Mouse (Mus musculus) kidney, embryonic 15.5 days (tissue): ENCODE measurements around the gene Gatb. TPM values are rescaled to one million over a fixed set of nuclear protein-coding genes. Genes with fewer than 3 reads are reported as not detected.

ENCODE experiments used
- ATAC-seq: fragments of 200-750 bp; cut with Nextera tagmentation; replicated peaks from 2 replicates; pipeline ENCODE4 v1.8.0; 2017; ENCODE audit warnings: moderate TSS enrichment; ENCODE audit not compliant: low FRiP score
- H3K27ac ChIP-seq: fragments of 300-500 bp; sonication (generic); 2 replicates; pipeline ENCODE4 v1.5.1; 2015; ENCODE audit warnings: mild to moderate bottlenecking, inconsistent platforms
- H3K27me3 ChIP-seq: fragments of 300-500 bp; sonication (generic); 2 replicates; pipeline ENCODE4 v1.6.1; 2015; ENCODE audit warnings: inconsistent platforms
- H3K36me3 ChIP-seq: fragments of 300-500 bp; sonication (generic); 2 replicates; pipeline ENCODE4 v1.6.1; 2015; ENCODE audit warnings: inconsistent platforms
- H3K4me1 ChIP-seq: fragments of 300-500 bp; sonication (generic); 2 replicates; pipeline ENCODE4 v1.6.1; 2015; ENCODE audit warnings: inconsistent platforms
- H3K4me2 ChIP-seq: fragments of 300-500 bp; sonication (generic); 2 replicates; pipeline ENCODE4 v1.6.1; 2015; ENCODE audit warnings: moderate library complexity, mild to moderate bottlenecking, inconsistent platforms
- H3K4me3 ChIP-seq: fragments of 300-500 bp; sonication (generic); replicated peaks from 2 replicates; pipeline ENCODE4 v1.5.1; 2015; ENCODE audit warnings: mild to moderate bottlenecking, inconsistent platforms
- H3K9ac ChIP-seq: fragments of 300-500 bp; sonication (generic); 2 replicates; pipeline ENCODE4 v1.6.1; 2015; ENCODE audit warnings: mild to moderate bottlenecking, inconsistent platforms
- H3K9me3 ChIP-seq: fragments of 300-500 bp; sonication (generic); replicated peaks from 2 replicates; pipeline ENCODE4 v1.6.1; 2016; ENCODE audit warnings: inconsistent platforms
- WGBS: fragments of 180-500 bp; shearing (Covaris S2); methylation state at CpG from one replicate; pipeline ENCODE4 v1.1.7; 2015; ENCODE audit warnings: mixed read lengths; 5-methylcytosine and 5-hydroxymethylcytosine counted together
- polyA plus RNA-seq: library from polyadenylated mRNA; unstranded; fragments of >200 nt; fragmentation: Nextera tagmentation; extraction: Ambion mirVana; gene quantifications from 2 replicates; pipeline ENCODE4 v1.2.1, GENCODE M21; 2015

Gatb gene
- polyA plus RNA-seq, 1 experiment from 2014 or later: 28.2 TPM

GRCm38 (mm10) chr3:85635591-85635990, 61.7 kb downstream of the Gatb start:
- no peak for ATAC-seq

GRCm38 (mm10) chr3:85636716-85637447, 63.0 kb downstream of the Gatb start:
- peaks cover 11% of the 10 kb centered on the region; the same call in 1 of the 2 replicates for H3K4me1 ChIP-seq
- no peak overlapping the region for H3K9ac ChIP-seq
- 90% methylated on average over 5 of the region's 5 CpGs for WGBS
- no peak overlapping the region for H3K4me2 ChIP-seq
- H3K9me3 ChIP-seq: no peaks in the 10 kb centered on the region
- no peak for ATAC-seq
- H3K27me3 ChIP-seq: no peaks in the 10 kb centered on the region
- H3K36me3 ChIP-seq: no peaks in the 10 kb centered on the region
- H3K4me3 ChIP-seq: no peak overlapping the region
- no peak overlapping the region for H3K27ac ChIP-seq

More at GRCm38 (mm10) chr3:85635591-85635990, 61.7 kb downstream of the Gatb start:
- WGBS: 91% methylated on average over 2 of the region's 2 CpGs
- Histone ChIP-seq H3K9ac (no peak overlapping the region), H3K27ac (no peak overlapping the region), H3K4me3 (no peak overlapping the region), H3K4me2 (no peak overlapping the region), H3K4me1 (peaks cover 11% of the 10 kb centered on the region; the same call in 1 of the 2 replicates), H3K36me3 (no peaks in the 10 kb centered on the region), H3K9me3 (no peaks in the 10 kb centered on the region), H3K27me3 (no peaks in the 10 kb centered on the region)

GRCm38 (mm10) chr3:85641751-85642150, 67.8 kb downstream of the Gatb start:
- Histone ChIP-seq H3K4me3 (no peak overlapping the region), H3K4me2 (no peak overlapping the region), H3K4me1 (no peaks in the 10 kb centered on the region), H3K27me3 (no peaks in the 10 kb centered on the region), H3K27ac (no peak overlapping the region), H3K36me3 (no peaks in the 10 kb centered on the region), H3K9ac (no peak overlapping the region), H3K9me3 (no peaks in the 10 kb centered on the region)
- 77% methylated on average over 3 of the region's 3 CpGs for WGBS
- ATAC-seq: no peak

- H3K4me1 ChIP-seq: no peaks in the 10 kb centered on the region
- no peak overlapping the region for H3K4me3 ChIP-seq
- H3K36me3 ChIP-seq: no peaks in the 10 kb centered on the region
- 88% methylated on average over 3 of the region's 3 CpGs for WGBS
- ATAC-seq: no peak
- H3K4me2 ChIP-seq: no peak overlapping the region
- H3K27ac ChIP-seq: no peak overlapping the region
- H3K9ac ChIP-seq: no peak overlapping the region
- H3K9me3 ChIP-seq: no peaks in the 10 kb centered on the region
- H3K27me3 ChIP-seq: no peaks in the 10 kb centered on the region
These were observed 70.9 kb downstream of the Gatb start for GRCm38 (mm10) chr3:85644814-85645213.

GRCm38 (mm10) chr3:85645517-85646004, 71.6 kb downstream of the Gatb start:
- no peak overlapping the region for H3K9ac ChIP-seq
- H3K9me3 ChIP-seq: no peaks in the 10 kb centered on the region
- no peak overlapping the region for H3K27ac ChIP-seq
- 77% methylated on average over 7 of the region's 7 CpGs for WGBS
- H3K36me3 ChIP-seq: no peaks in the 10 kb centered on the region
- no peak for ATAC-seq
- no peak overlapping the region for H3K4me3 ChIP-seq
- no peaks in the 10 kb centered on the region for H3K4me1 ChIP-seq
- H3K4me2 ChIP-seq: no peak overlapping the region
- H3K27me3 ChIP-seq: no peaks in the 10 kb centered on the region

- H3K4me2 ChIP-seq: no peak overlapping the region
- H3K4me3 ChIP-seq: no peak overlapping the region
- H3K27me3 ChIP-seq: no peaks in the 10 kb centered on the region
- no peak for ATAC-seq
- H3K27ac ChIP-seq: no peak overlapping the region
- 0 out of 2 replicates have a peak, but pooled peaks cover 4% of the 10 kb centered on the region for H3K36me3 ChIP-seq
- 89% methylated on average over 4 of the region's 4 CpGs for WGBS
- no peaks in the 10 kb centered on the region for H3K9me3 ChIP-seq
- H3K4me1 ChIP-seq: no peaks in the 10 kb centered on the region
- no peak overlapping the region for H3K9ac ChIP-seq
These were observed 75.3 kb downstream of the Gatb start for GRCm38 (mm10) chr3:85649176-85649575.

- H3K4me1 ChIP-seq: no peaks in the 10 kb centered on the region
- no peak overlapping the region for H3K4me3 ChIP-seq
- 0 out of 2 replicates have a peak, but pooled peaks cover 8% of the 10 kb centered on the region for H3K36me3 ChIP-seq
- no peak overlapping the region for H3K9ac ChIP-seq
- H3K27me3 ChIP-seq: no peaks in the 10 kb centered on the region
- no peak for ATAC-seq
- WGBS: 72% methylated on average over 4 of the region's 4 CpGs
- H3K9me3 ChIP-seq: no peaks in the 10 kb centered on the region
- no peak overlapping the region for H3K4me2 ChIP-seq
- no peak overlapping the region for H3K27ac ChIP-seq
These were observed 79.1 kb downstream of the Gatb start for GRCm38 (mm10) chr3:85652727-85653665.

- 90% methylated on average over 3 of the region's 3 CpGs for WGBS
- Histone ChIP-seq H3K27ac (no peak overlapping the region), H3K4me1 (no peaks in the 10 kb centered on the region), H3K36me3 (0 out of 2 replicates have a peak, but pooled peaks cover 8% of the 10 kb centered on the region), H3K27me3 (no peaks in the 10 kb centered on the region), H3K4me2 (no peak overlapping the region), H3K9ac (no peak overlapping the region), H3K9me3 (no peaks in the 10 kb centered on the region), H3K4me3 (no peak overlapping the region)
- ATAC-seq: no peak
These were observed 81.6 kb downstream of the Gatb start for GRCm38 (mm10) chr3:85655538-85655937.

GRCm38 (mm10) chr3:85659681-85660080, 85.8 kb downstream of the Gatb start:
- ATAC-seq: no peak
- Histone ChIP-seq H3K36me3 (0 out of 2 replicates have a peak, but pooled peaks cover under 1% of the 10 kb centered on the region), H3K4me1 (peaks cover 14% of the 10 kb centered on the region; the same call in 1 of the 2 replicates), H3K9ac (no peak overlapping the region), H3K27ac (no peak overlapping the region), H3K4me3 (no peak overlapping the region), H3K27me3 (no peaks in the 10 kb centered on the region), H3K9me3 (no peaks in the 10 kb centered on the region), H3K4me2 (no peak overlapping the region)
- WGBS: 87% methylated on average over 7 of the region's 7 CpGs

GRCm38 (mm10) chr3:85661926-85662813, 88.3 kb downstream of the Gatb start:
- Histone ChIP-seq H3K36me3 (no peaks in the 10 kb centered on the region), H3K4me3 (no peak overlapping the region), H3K4me2 (no peak overlapping the region), H3K27ac (no peak overlapping the region), H3K9ac (no peak overlapping the region), H3K27me3 (no peaks in the 10 kb centered on the region), H3K9me3 (no peaks in the 10 kb centered on the region), H3K4me1 (peaks cover 25% of the 10 kb centered on the region)
- ATAC-seq: no peak
- WGBS: 55% methylated on average over 10 of the region's 10 CpGs

GRCm38 (mm10) chr3:85663826-85664225, 89.9 kb downstream of the Gatb start:
- WGBS: 79% methylated on average over 5 of the region's 5 CpGs
- Histone ChIP-seq H3K4me1 (peaks cover 25% of the 10 kb centered on the region), H3K9me3 (no peaks in the 10 kb centered on the region), H3K4me3 (no peak overlapping the region), H3K36me3 (no peaks in the 10 kb centered on the region), H3K4me2 (no peak overlapping the region), H3K9ac (no peak overlapping the region), H3K27ac (peak overlapping the region; percentile 43), H3K27me3 (no peaks in the 10 kb centered on the region)
- ATAC-seq: peak; percentile 58; the same call in 1 of the 2 replicates
